Mouse (Mus musculus): ENCODE results near the gene Fam189a1. TPM values are rescaled to one million over a fixed set of nuclear protein-coding genes. Genes with fewer than 3 reads are reported as not detected.

Fam189a1 gene
- polyA plus RNA-seq, 1 experiment: not detected

- no peaks in the 10 kb centered on the region for H3K4me1 ChIP-seq (ENCODE audit: control insufficient read depth, insufficient read depth, low read length)
- H3K27ac ChIP-seq (ENCODE audit: insufficient read depth, low read length): no peak overlapping the region
- H3K4me3 ChIP-seq (ENCODE audit: low read depth, low read length): no peak overlapping the region
- no peaks in the 10 kb centered on the region for H3K36me3 ChIP-seq (ENCODE audit: control insufficient read depth, insufficient read depth, low read length, poor library complexity, severe bottlenecking)
- no peaks in the 10 kb centered on the region for H3K27me3 ChIP-seq (ENCODE audit: control insufficient read depth, insufficient read depth, low read length, poor library complexity, severe bottlenecking)
- no peak overlapping the region for H3K9ac ChIP-seq (ENCODE audit: low read depth, poor library complexity, severe bottlenecking)
- TF ChIP-seq EP300 (IDR thresholded peaks at IDR 0.05; ENCODE audit: insufficient read depth, low read depth, low read length): no peak
- TF ChIP-seq POLR2A (IDR thresholded peaks at IDR 0.05; ENCODE audit: insufficient read depth, low read length): no peak
- TF ChIP-seq CTCF (IDR thresholded peaks at IDR 0.05; ENCODE audit: low read depth, low read length): no peak
- no peaks in the 10 kb centered on the region for H3K9me3 ChIP-seq (replicated peaks; ENCODE audit: control insufficient read depth, insufficient read depth, low read length, poor library complexity, severe bottlenecking)
Measured at GRCm38 (mm10) chr7:64944175-64944574, 212.2 kb downstream of the Fam189a1 start.

GRCm38 (mm10) chr7:64936927-64937326, 219.4 kb downstream of the Fam189a1 start:
- Histone ChIP-seq H3K9ac (ENCODE audit: low read depth, poor library complexity, severe bottlenecking) (no peak overlapping the region), H3K27ac (ENCODE audit: insufficient read depth, low read length) (no peak overlapping the region), H3K9me3 (replicated peaks; ENCODE audit: control insufficient read depth, insufficient read depth, low read length, poor library complexity, severe bottlenecking) (no peaks in the 10 kb centered on the region), H3K4me1 (ENCODE audit: control insufficient read depth, insufficient read depth, low read length) (no peaks in the 10 kb centered on the region), H3K4me3 (ENCODE audit: low read depth, low read length) (no peak overlapping the region), H3K36me3 (ENCODE audit: control insufficient read depth, insufficient read depth, low read length, poor library complexity, severe bottlenecking) (no peaks in the 10 kb centered on the region), H3K27me3 (ENCODE audit: control insufficient read depth, insufficient read depth, low read length, poor library complexity, severe bottlenecking) (no peaks in the 10 kb centered on the region)
- TF ChIP-seq POLR2A (IDR thresholded peaks at IDR 0.05; ENCODE audit: insufficient read depth, low read length): no peak
- no peak for TF ChIP-seq EP300 (IDR thresholded peaks at IDR 0.05; ENCODE audit: insufficient read depth, low read depth, low read length)
- TF ChIP-seq CTCF (IDR thresholded peaks at IDR 0.05; ENCODE audit: low read depth, low read length): no peak

- H3K4me1 ChIP-seq (ENCODE audit: control insufficient read depth, insufficient read depth, low read length): no peaks in the 10 kb centered on the region
- TF ChIP-seq CTCF (IDR thresholded peaks at IDR 0.05; ENCODE audit: low read depth, low read length): no peak
- TF ChIP-seq EP300 (IDR thresholded peaks at IDR 0.05; ENCODE audit: insufficient read depth, low read depth, low read length): no peak
- no peak for TF ChIP-seq POLR2A (IDR thresholded peaks at IDR 0.05; ENCODE audit: insufficient read depth, low read length)
- H3K36me3 ChIP-seq (ENCODE audit: control insufficient read depth, insufficient read depth, low read length, poor library complexity, severe bottlenecking): no peaks in the 10 kb centered on the region
- no peak overlapping the region for H3K27ac ChIP-seq (ENCODE audit: insufficient read depth, low read length)
- H3K9me3 ChIP-seq (replicated peaks; ENCODE audit: control insufficient read depth, insufficient read depth, low read length, poor library complexity, severe bottlenecking): no peaks in the 10 kb centered on the region
- H3K4me3 ChIP-seq (ENCODE audit: low read depth, low read length): no peak overlapping the region
- H3K27me3 ChIP-seq (ENCODE audit: control insufficient read depth, insufficient read depth, low read length, poor library complexity, severe bottlenecking): no peaks in the 10 kb centered on the region
- H3K9ac ChIP-seq (ENCODE audit: low read depth, poor library complexity, severe bottlenecking): no peak overlapping the region
Measured at GRCm38 (mm10) chr7:64934115-64934514, 222.3 kb downstream of the Fam189a1 start.

GRCm38 (mm10) chr7:64930980-64931379, 225.4 kb downstream of the Fam189a1 start:
- Histone ChIP-seq H3K27ac (ENCODE audit: insufficient read depth, low read length) (no peak overlapping the region), H3K9ac (ENCODE audit: low read depth, poor library complexity, severe bottlenecking) (no peak overlapping the region), H3K4me1 (ENCODE audit: control insufficient read depth, insufficient read depth, low read length) (no peaks in the 10 kb centered on the region), H3K27me3 (ENCODE audit: control insufficient read depth, insufficient read depth, low read length, poor library complexity, severe bottlenecking) (no peaks in the 10 kb centered on the region), H3K4me3 (ENCODE audit: low read depth, low read length) (no peak overlapping the region), H3K9me3 (replicated peaks; ENCODE audit: control insufficient read depth, insufficient read depth, low read length, poor library complexity, severe bottlenecking) (no peaks in the 10 kb centered on the region), H3K36me3 (ENCODE audit: control insufficient read depth, insufficient read depth, low read length, poor library complexity, severe bottlenecking) (no peaks in the 10 kb centered on the region)
- TF ChIP-seq EP300 (IDR thresholded peaks at IDR 0.05; ENCODE audit: insufficient read depth, low read depth, low read length) (no peak), POLR2A (IDR thresholded peaks at IDR 0.05; ENCODE audit: insufficient read depth, low read length) (no peak), CTCF (IDR thresholded peaks at IDR 0.05; ENCODE audit: low read depth, low read length) (no peak)

- Histone ChIP-seq H3K27ac (ENCODE audit: insufficient read depth, low read length) (no peak overlapping the region), H3K4me3 (ENCODE audit: low read depth, low read length) (no peak overlapping the region)
- no peak for TF ChIP-seq CTCF (IDR thresholded peaks at IDR 0.05; ENCODE audit: low read depth, low read length)
- TF ChIP-seq POLR2A (IDR thresholded peaks at IDR 0.05; ENCODE audit: insufficient read depth, low read length): no peak
- no peak for TF ChIP-seq EP300 (IDR thresholded peaks at IDR 0.05; ENCODE audit: insufficient read depth, low read depth, low read length)
Measured at GRCm38 (mm10) chr7:64923918-64924317, 232.5 kb downstream of the Fam189a1 start.

GRCm38 (mm10) chr7:64921189-64921588, 235.2 kb downstream of the Fam189a1 start:
- no peaks in the 10 kb centered on the region for H3K27me3 ChIP-seq (ENCODE audit: control insufficient read depth, insufficient read depth, low read length, poor library complexity, severe bottlenecking)
- H3K27ac ChIP-seq (ENCODE audit: insufficient read depth, low read length): no peak overlapping the region
- H3K4me3 ChIP-seq (ENCODE audit: low read depth, low read length): no peak overlapping the region
- no peaks in the 10 kb centered on the region for H3K9me3 ChIP-seq (replicated peaks; ENCODE audit: control insufficient read depth, insufficient read depth, low read length, poor library complexity, severe bottlenecking)
- H3K36me3 ChIP-seq (ENCODE audit: control insufficient read depth, insufficient read depth, low read length, poor library complexity, severe bottlenecking): no peaks in the 10 kb centered on the region
- H3K4me1 ChIP-seq (ENCODE audit: control insufficient read depth, insufficient read depth, low read length): no peaks in the 10 kb centered on the region
- TF ChIP-seq POLR2A (IDR thresholded peaks at IDR 0.05; ENCODE audit: insufficient read depth, low read length) (no peak), EP300 (IDR thresholded peaks at IDR 0.05; ENCODE audit: insufficient read depth, low read depth, low read length) (no peak)
- H3K9ac ChIP-seq (ENCODE audit: low read depth, poor library complexity, severe bottlenecking): no peak overlapping the region

More at GRCm38 (mm10) chr7:64923918-64924317, 232.5 kb downstream of the Fam189a1 start:
- no peaks in the 10 kb centered on the region for H3K36me3 ChIP-seq (ENCODE audit: control insufficient read depth, insufficient read depth, low read length, poor library complexity, severe bottlenecking)
- H3K4me1 ChIP-seq (ENCODE audit: control insufficient read depth, insufficient read depth, low read length): no peaks in the 10 kb centered on the region
- H3K27me3 ChIP-seq (ENCODE audit: control insufficient read depth, insufficient read depth, low read length, poor library complexity, severe bottlenecking): no peaks in the 10 kb centered on the region
- no peak overlapping the region for H3K9ac ChIP-seq (ENCODE audit: low read depth, poor library complexity, severe bottlenecking)
- H3K9me3 ChIP-seq (replicated peaks; ENCODE audit: control insufficient read depth, insufficient read depth, low read length, poor library complexity, severe bottlenecking): no peaks in the 10 kb centered on the region

Data from ES-Bruce4 (cell line).